Mouse (Mus musculus): ENCODE measurements around the gene Vta1. TPM values are rescaled to one million over a fixed set of nuclear protein-coding genes. Genes with fewer than 3 reads are reported as not detected.

The Vta1 gene
- total RNA-seq (2021) = 10 to 100 TPM; 47.1 to 54.0 TPM
- long read RNA-seq, experiment 1, transcript Vta1-205 (8 exons, 1,974 nt) = major isoform, 19 of 20 reads
- long read RNA-seq, experiment 1, partial matches to known transcripts = 0 of 20 reads
- long read RNA-seq, experiment 1, other reads (novel, unspliced or antisense) = 0 of 20 reads
- long read RNA-seq, experiment 2, transcript Vta1-205 (8 exons, 1,974 nt) = major isoform, 77 of 84 reads
- long read RNA-seq, experiment 2, partial matches to known transcripts = 4 of 84 reads
- long read RNA-seq, experiment 2, other reads (novel, unspliced or antisense) = 2 of 84 reads

GRCm38 (mm10) chr10:14705072-14706066 is at the start of gene Vta1, which contains the start of gene Nmbr:
Gene Vta1, minus strand, starts transcription at chr10:14705560.
Gene Nmbr, plus strand, starts transcription at chr10:14705591.
- peak; percentile 96 to 98 for DNase-seq (ENCODE audit: low spot score in 2 of 2)

GRCm38 (mm10) chr10:14734285-14734684 is 28.9 kb upstream of the Vta1 start:
- peak in 1 of 2 experiments; percentile 2 for DNase-seq (ENCODE audit: low spot score in 2 of 2)

GRCm38 (mm10) chr10:14725671-14726070 is 20.3 kb upstream of the Vta1 start:
- DNase-seq (ENCODE audit: low spot score in 2 of 2) = no peak

- DNase-seq (ENCODE audit: low spot score in 2 of 2) = no peak
These were observed 12.8 kb upstream of the Vta1 start, which contains the start of gene Gje1 for GRCm38 (mm10) chr10:14718114-14718513. Gene Gje1, minus strand, starts transcription at chr10:14718214.

GRCm38 (mm10) chr10:14703830-14704420 is 1.4 kb downstream of the Vta1 start:
- no peak for DNase-seq (ENCODE audit: low spot score in 2 of 2)

- no peak for DNase-seq (ENCODE audit: low spot score in 2 of 2)
These were observed 2.1 kb downstream of the Vta1 start for GRCm38 (mm10) chr10:14703239-14703638.

- no peak for DNase-seq (ENCODE audit: low spot score in 2 of 2)
These were observed 15.0 kb downstream of the Vta1 start for GRCm38 (mm10) chr10:14690349-14690748.

- no peak for DNase-seq (ENCODE audit: low spot score in 2 of 2)
These were observed 16.4 kb downstream of the Vta1 start for GRCm38 (mm10) chr10:14688785-14689442.

GRCm38 (mm10) chr10:14685663-14686062 is 19.7 kb downstream of the Vta1 start:
- DNase-seq (ENCODE audit: low spot score in 2 of 2) = no peak

- no peak for DNase-seq (ENCODE audit: low spot score in 2 of 2)
These were observed 39.2 kb downstream of the Vta1 start for GRCm38 (mm10) chr10:14666147-14666546.

- DNase-seq (ENCODE audit: low spot score in 2 of 2) = no peak
These were observed 44.5 kb downstream of the Vta1 start for GRCm38 (mm10) chr10:14660875-14661274.

GRCm38 (mm10) chr10:14639635-14640034 is 65.7 kb downstream of the Vta1 start:
- no peak for DNase-seq (ENCODE audit: low spot score in 2 of 2)

- no peak for DNase-seq (ENCODE audit: low spot score in 2 of 2)
These were observed 66.3 kb downstream of the Vta1 start for GRCm38 (mm10) chr10:14639043-14639442.

GRCm38 (mm10) chr10:14625706-14626105 is 79.7 kb downstream of the Vta1 start:
- DNase-seq (ENCODE audit: low spot score in 2 of 2) = no peak

GRCm38 (mm10) chr10:14619156-14619555 is 86.2 kb downstream of the Vta1 start:
- no peak for DNase-seq (ENCODE audit: low spot score in 2 of 2)

- DNase-seq (ENCODE audit: low spot score in 2 of 2) = no peak
These were observed 87.1 kb downstream of the Vta1 start for GRCm38 (mm10) chr10:14618301-14618700.

GRCm38 (mm10) chr10:14615441-14615840 is 89.9 kb downstream of the Vta1 start:
- no peak for DNase-seq (ENCODE audit: low spot score in 2 of 2)

- no peak for DNase-seq (ENCODE audit: low spot score in 2 of 2)
These were observed 97.8 kb downstream of the Vta1 start for GRCm38 (mm10) chr10:14607597-14607996.
